In genomic region chr5:25747904-25748303, GRCm38 (mm10) we compare ENCODE assay signal across 18 mouse cellular contexts. TPM values are rescaled to one million over a fixed set of nuclear protein-coding genes. Genes with fewer than 3 reads are reported as not detected.
"Had no signal": no experiment of that assay in that cellular context is flagged by ENCODE, and none has a peak within 500 bp of the region (broad histone marks: within the 10 kb centered on the region; RNA-seq: fewer than 3 reads in every experiment).

No protein-coding gene starts in this region.

- H3K4me3 ChIP-seq: limb, embryonic 12.5 days; liver, embryonic 13.5 days; lung, embryonic 15.5 days; megakaryocyte, embryonic 14.5 days; midbrain, embryonic 15.5 days; neural tube, embryonic 12.5 days had no signal

- ATAC-seq: liver, postnatal 0 days; midbrain, embryonic 15.5 days had no signal

- H3K27ac ChIP-seq: kidney, postnatal 0 days; limb, embryonic 12.5 days; liver, embryonic 13.5 days; lung, embryonic 15.5 days; macrophage; midbrain, embryonic 15.5 days; neural tube, embryonic 12.5 days had no signal

- H3K27me3 ChIP-seq: limb, embryonic 12.5 days; liver, embryonic 13.5 days; lung, embryonic 15.5 days; midbrain, embryonic 15.5 days; neural tube, embryonic 12.5 days had no signal

- H3K36me3 ChIP-seq: limb, embryonic 12.5 days; liver, embryonic 13.5 days; lung, embryonic 15.5 days; midbrain, embryonic 15.5 days; neural tube, embryonic 12.5 days had no signal

- H3K4me1 ChIP-seq: limb, embryonic 12.5 days; liver, embryonic 13.5 days; lung, embryonic 15.5 days; neural tube, embryonic 12.5 days had no signal

- H3K9ac ChIP-seq: limb, embryonic 12.5 days; liver, embryonic 13.5 days; liver, postnatal 0 days; lung, embryonic 15.5 days; midbrain, embryonic 15.5 days; neural tube, embryonic 12.5 days had no signal

- H3K9me3 ChIP-seq: limb, embryonic 12.5 days; liver, embryonic 13.5 days; lung, embryonic 15.5 days; megakaryocyte, embryonic 14.5 days; midbrain, embryonic 15.5 days; neural tube, embryonic 12.5 days had no signal

- H3K4me2 ChIP-seq: limb, embryonic 12.5 days; liver, embryonic 13.5 days; lung, embryonic 15.5 days; midbrain, embryonic 11.5 days; midbrain, embryonic 15.5 days; neural tube, embryonic 12.5 days had no signal

- DNase-seq: kidney, postnatal 36 days; layer of hippocampus, adult 9-11 months; layer of hippocampus, postnatal 36 days; liver; liver, embryonic 13.5 days; liver, postnatal 0 days; lung, postnatal 14 days; thymus, adult 2 months; thymus, postnatal 25 days had no signal

RNA-seq across cellular contexts. Expression of gene Actr3b, which starts 11.9 kb away (rescaled TPM):
- total RNA-seq: monocyte, adult 5-6 weeks had no signal
